Mouse (Mus musculus) gastrocnemius, postnatal 25 days (tissue): Measurements from ENCODE around the gene Cetn4. TPM values are rescaled to one million over a fixed set of nuclear protein-coding genes. Genes with fewer than 3 reads are reported as not detected.

ENCODE experiments used
- DNase-seq: peaks from one replicate; pipeline ENCODE4 v3.0.0; 2022
- long read RNA-seq, 2 experiments: library from polyadenylated mRNA; stranded (forward); transcript quantifications; one replicate each; pipeline ENCODE4 v2.0.0; 2021
- total RNA-seq, 2 experiments: library from RNA; stranded (reverse); gene quantifications; 1 replicate in 1 of 2; 2 replicates in 1 of 2; pipeline ENCODE4 v1.2.3; 2021

Gene Cetn4
- total RNA-seq: under 1 TPM; 0.35 to 0.43 TPM
- long read RNA-seq, experiment 1: 0 reads
- long read RNA-seq, experiment 2, partial matches to known transcripts: 0 of 1 reads
- long read RNA-seq, experiment 2, other reads (novel, unspliced or antisense): 0 of 1 reads

DNA sequence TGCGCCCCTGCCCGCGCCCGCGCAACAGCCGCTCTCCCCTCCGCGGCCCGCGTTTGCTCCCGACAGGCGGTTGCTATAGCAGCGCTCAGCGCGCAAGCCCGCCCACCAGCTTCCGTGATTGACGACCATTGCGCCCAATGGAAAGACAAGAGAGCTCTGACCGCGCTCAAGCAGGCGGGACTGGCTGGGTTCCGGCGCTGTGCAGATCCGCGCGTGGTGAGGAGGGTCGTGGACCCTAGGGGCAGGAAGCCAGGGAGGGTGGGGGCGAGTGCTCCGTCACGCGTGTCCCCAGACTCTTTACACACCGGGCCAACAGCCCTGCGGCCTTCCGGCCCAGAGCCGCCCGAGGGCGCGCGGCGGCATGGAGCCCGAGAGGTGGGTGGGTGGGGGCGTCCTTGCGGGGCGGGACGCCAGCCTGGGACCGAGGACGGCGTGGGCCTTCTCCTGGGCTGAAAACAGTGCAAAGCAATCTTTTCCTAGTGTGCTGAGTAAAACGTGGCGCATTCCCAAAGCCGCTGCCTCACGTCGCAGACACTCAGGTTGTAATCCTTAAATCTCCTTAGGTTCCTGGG lies at the start of gene Cetn4, which contains the start of gene Bbs12:
Gene Cetn4 (minus strand): TSS at position 339 of the 572 bp plus-strand sequence.
Gene Bbs12 (plus strand): TSS at position 185 of the 572 bp plus-strand sequence.
- peak; percentile 91 for DNase-seq

DNA sequence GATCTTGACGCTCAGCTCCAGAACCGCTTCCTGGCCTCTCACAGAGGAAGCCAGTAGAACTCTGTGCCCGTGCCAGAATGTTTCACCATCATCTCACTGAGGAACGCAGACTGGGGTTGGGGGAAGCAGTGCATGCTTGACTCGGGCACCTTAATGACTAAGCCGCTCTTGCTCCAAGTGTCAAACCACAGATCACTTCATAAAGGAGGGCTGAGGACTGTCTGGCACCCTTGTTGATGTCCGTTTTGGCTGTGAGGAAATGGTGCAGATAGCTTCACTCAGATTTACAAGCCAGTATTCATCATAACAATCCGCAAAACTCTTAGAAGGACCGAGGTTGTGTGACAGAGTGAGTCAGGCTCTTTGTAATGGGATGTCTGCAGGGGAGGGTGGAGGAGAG lies 48.2 kb upstream of the Cetn4 start:
- DNase-seq: no peak

- no peak for DNase-seq
Observed at GRCm38 (mm10) chr3:37354737-37355136, 42.2 kb upstream of the Cetn4 start.

DNA sequence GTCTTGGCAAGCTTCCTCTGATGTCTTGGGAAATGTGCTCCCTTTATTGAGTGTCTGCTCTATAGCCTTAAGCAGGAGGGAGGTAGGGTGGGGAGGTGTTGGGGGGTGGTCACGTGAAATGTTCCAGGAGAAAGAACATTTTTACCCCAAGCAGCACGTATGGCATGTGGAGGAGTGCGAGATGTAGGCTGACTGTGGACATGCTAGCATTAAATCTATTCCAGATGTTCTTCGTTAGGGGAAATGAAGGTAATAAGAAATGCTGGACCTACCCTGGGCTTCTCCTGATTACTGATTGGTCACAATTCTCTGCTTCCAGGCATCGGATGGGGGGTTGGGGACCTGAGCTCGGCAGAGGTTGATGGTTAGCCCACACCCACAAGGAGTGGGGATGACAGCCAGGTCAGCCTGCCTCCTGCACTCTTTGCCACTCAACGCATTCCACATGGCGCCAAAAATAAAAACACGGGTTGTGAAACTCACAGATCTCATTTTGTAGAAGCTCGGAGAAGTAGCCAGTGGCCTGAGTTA lies 41.5 kb upstream of the Cetn4 start:
- peak; percentile 71 for DNase-seq

GRCm38 (mm10) chr3:37350386-37350785 lies 37.9 kb upstream of the Cetn4 start:
- DNase-seq: no peak

DNA sequence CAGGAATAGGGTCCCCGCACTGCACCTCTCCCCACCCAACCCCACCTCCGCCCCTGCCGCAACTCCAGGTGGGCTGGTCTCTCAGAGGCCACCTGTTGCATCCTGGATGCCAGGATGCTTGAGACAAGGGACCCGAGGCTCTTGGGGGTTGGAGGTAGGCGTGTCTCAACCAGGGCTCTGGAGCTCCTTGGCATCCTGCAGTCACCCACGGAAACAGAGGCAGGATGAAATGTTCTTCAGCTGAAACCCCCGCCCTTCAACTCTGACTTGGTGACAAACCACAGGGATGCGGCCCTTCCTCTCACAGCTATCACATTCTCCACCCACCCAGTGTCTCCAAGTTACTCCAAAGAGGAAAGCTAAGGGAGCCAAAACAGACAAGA lies 36.6 kb upstream of the Cetn4 start:
- DNase-seq: no peak

GRCm38 (mm10) chr3:37348221-37349165 lies 36.0 kb upstream of the Cetn4 start, which contains the start of gene Fgf2:
TSS of gene Fgf2 (plus strand) at chr3:37348346.
- peak; percentile 52 for DNase-seq

DNA sequence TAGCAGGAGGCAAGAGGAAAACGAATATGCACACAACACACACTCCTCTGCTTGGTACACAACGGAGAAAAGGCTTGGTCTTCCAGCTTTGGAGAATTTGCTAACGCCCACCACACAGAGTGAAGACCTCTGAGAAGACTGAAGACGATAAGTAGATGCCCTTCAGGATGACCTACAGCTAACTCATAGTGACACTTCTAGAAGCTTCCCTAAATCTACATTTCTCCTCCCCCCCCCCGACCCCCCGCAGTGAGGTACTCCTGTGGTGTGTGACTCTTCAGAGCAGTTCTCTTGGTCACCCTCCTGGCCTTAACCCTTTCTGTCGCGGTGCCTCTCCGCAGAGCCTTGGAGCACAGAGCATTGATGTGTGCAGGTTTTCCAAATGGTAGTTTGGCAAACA lies 35.2 kb upstream of the Cetn4 start:
- DNase-seq: no peak

- DNase-seq: no peak
Observed at GRCm38 (mm10) chr3:37342811-37343210, 30.3 kb upstream of the Cetn4 start.

GRCm38 (mm10) chr3:37341110-37341509 lies 28.6 kb upstream of the Cetn4 start:
- DNase-seq: no peak

- DNase-seq: no peak
Observed at GRCm38 (mm10) chr3:37334053-37334452, 21.5 kb upstream of the Cetn4 start.

GRCm38 (mm10) chr3:37331999-37332449 lies 19.5 kb upstream of the Cetn4 start:
- no peak for DNase-seq

GRCm38 (mm10) chr3:37329963-37330362 lies 17.5 kb upstream of the Cetn4 start:
- no peak for DNase-seq

GRCm38 (mm10) chr3:37328489-37328888 lies 16.0 kb upstream of the Cetn4 start:
- no peak for DNase-seq

DNA sequence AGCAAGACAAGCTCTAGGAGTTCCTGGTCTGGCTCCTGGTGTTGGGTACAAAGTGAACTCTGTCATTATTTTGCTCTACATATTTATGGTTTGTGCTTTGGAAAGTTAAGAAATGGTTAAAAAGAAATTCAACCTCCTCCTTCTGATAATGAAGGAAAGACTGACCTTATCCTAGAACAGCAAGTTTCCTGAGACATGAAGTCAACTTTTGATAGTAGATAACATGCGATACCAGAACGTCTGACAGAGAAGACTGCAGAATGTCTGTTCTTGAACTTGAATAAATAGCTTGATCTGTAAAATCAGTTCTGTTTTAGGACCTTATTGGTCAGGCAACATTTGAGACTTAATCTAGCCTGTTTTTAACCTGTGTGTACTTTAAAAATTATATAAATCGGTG lies 14.1 kb upstream of the Cetn4 start:
- DNase-seq: no peak

GRCm38 (mm10) chr3:37325317-37326112 lies 13.0 kb upstream of the Cetn4 start:
- DNase-seq: no peak

DNA sequence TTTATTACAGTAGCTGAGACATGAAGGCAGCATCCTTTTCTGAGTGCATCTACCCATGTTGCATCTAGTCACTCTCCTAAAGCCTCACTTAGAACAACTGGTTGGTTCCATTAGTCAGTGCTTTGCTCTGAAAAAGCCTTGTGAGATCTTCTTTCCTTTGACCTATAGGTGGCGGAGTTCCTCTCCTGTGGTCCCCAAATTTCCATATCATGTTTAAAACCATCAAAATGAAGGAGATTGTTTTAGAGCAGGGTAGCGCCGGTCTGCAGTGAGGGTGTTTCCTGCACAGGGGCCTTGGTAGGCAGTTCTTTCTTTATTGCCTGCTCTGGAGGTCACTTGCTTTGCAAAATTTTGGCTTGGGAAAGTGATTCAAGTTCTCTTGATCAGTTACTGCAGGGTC lies 11.8 kb upstream of the Cetn4 start:
- DNase-seq: no peak

GRCm38 (mm10) chr3:37316233-37316632 lies 3.7 kb upstream of the Cetn4 start:
- DNase-seq: no peak

DNA sequence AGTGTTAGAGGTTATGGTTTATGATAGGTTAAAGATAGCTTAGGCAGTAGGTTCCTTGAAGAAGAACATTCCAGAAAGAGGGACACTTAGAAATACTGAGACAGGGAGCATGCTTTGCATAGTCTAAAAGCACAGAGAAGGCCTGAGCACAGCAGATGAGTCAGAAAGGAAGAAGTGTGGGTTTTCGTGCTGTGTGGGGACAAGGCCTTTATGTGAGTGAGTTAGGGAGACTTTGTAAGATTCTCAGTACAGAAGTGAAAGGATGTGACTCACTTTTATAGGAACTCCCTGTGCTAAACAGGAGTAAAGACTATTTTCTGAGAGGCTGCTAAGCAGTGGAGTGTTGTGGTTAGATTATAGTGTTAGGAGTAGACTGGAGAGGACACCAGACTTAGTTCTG lies 863 bp upstream of the Cetn4 start:
- no peak for DNase-seq

DNA sequence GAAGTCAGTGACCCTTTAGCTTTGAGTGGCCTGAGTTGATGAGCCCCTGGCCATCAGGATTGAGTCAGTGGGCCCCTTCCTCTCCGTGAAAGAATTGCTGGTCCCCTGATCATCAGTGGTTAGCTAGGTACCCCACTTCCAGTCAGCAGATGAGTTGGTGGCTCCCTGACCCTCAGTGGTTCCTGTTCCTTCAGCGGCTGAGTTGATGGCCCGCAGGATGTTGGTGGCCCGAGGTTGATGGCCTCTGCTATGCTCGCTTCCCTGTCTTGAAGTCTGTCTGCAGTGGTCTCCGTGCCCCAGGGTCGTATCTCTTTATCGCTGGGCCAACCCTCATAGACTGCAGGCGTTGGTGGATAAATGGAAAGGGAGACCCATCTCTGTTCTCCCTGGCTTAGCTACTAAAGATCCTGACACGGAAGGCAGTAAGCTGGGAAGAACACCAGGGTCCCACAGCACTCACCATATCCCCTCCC lies 575 bp downstream of the Cetn4 start:
- no peak for DNase-seq

- no peak for DNase-seq
Observed at GRCm38 (mm10) chr3:37303392-37304139, 8.9 kb downstream of the Cetn4 start.
